In genomic region chr6:54593766-54594468, GRCm38 (mm10) we compare ENCODE assay signal across 8 mouse cellular contexts. TPM values are rescaled to one million over a fixed set of nuclear protein-coding genes. Genes with fewer than 3 reads are reported as not detected.
DNase-seq lines count a peak whose midpoint lies in the region; ATAC-seq and TF ChIP-seq lines count a peak whose summit lies in the region.

No protein-coding gene starts in this region.

- TF ChIP-seq CTCF in layer of hippocampus, adult 2 months (conservative IDR thresholded peaks at IDR 0.05), result no peak
- TF ChIP-seq CTCF in kidney, postnatal 0 days (IDR thresholded peaks at IDR 0.05; ENCODE audit: low read depth), result no peak

- DNase-seq in layer of hippocampus, adult 2 months (ENCODE audit: low spot score in 2 of 2), result no peak
- no peak for DNase-seq in layer of hippocampus, adult 18-20 months (ENCODE audit: low spot score in 2 of 2)
- DNase-seq in forebrain, embryonic 11.5 days (ENCODE audit: low spot score), result no peak
- no peak for DNase-seq in kidney, postnatal 0 days (ENCODE audit: low spot score)
- DNase-seq in gastrocnemius, adult 18-20 months (ENCODE audit: low spot score), result no peak
- DNase-seq in adrenal gland, postnatal 10 days, result no peak
- DNase-seq in thymus, postnatal 0 days (ENCODE audit: low spot score), result no peak

- H3K27me3 ChIP-seq in forebrain, embryonic 11.5 days (ENCODE audit: control insufficient read depth, insufficient read depth, low read length), result no peaks in the 10 kb centered on the region
- no peaks in the 10 kb centered on the region for H3K27me3 ChIP-seq in kidney, postnatal 0 days (ENCODE audit: insufficient read depth, low read length)
- no peaks in the 10 kb centered on the region for H3K27me3 ChIP-seq in neural tube, embryonic 12.5 days (replicated peaks)

- H3K4me1 ChIP-seq in forebrain, embryonic 11.5 days (replicated peaks; ENCODE audit: control insufficient read depth, insufficient read depth, low read length), result peaks cover 7% of the 10 kb centered on the region; the same call in 1 of the 2 replicates
- H3K4me1 ChIP-seq in kidney, postnatal 0 days (replicated peaks; ENCODE audit: insufficient read depth, low read length), result peaks cover 23% of the 10 kb centered on the region; the same call in 1 of the 2 replicates
- H3K4me1 ChIP-seq in neural tube, embryonic 12.5 days, result peaks cover 20% of the 10 kb centered on the region

- peak overlapping the region; percentile 87 for H3K27ac ChIP-seq in layer of hippocampus, adult 2 months
- H3K27ac ChIP-seq in forebrain, embryonic 11.5 days (ENCODE audit: low read depth, low read length), result no peak overlapping the region
- peak overlapping the region; percentile 85 for H3K27ac ChIP-seq in kidney, postnatal 0 days
- no peak overlapping the region for H3K27ac ChIP-seq in neural tube, embryonic 12.5 days

- no peak for ATAC-seq in forebrain, embryonic 11.5 days (replicated peaks; ENCODE audit: low FRiP score)
- ATAC-seq in kidney, postnatal 0 days (replicated peaks; ENCODE audit: low FRiP score, low read depth), result no peak
- no peak for ATAC-seq in neural tube, embryonic 12.5 days (ENCODE audit: low FRiP score, low read depth)

- peak overlapping the region; percentile 70 for H3K4me3 ChIP-seq in layer of hippocampus, adult 2 months
- peak overlapping the region; percentile 52 for H3K4me3 ChIP-seq in forebrain, embryonic 11.5 days (ENCODE audit: low read depth, low read length)
- peak overlapping the region; percentile 57; the same call in 1 of the 2 replicates for H3K4me3 ChIP-seq in kidney, postnatal 0 days (replicated peaks; ENCODE audit: low read depth, low read length)
- no peak overlapping the region for H3K4me3 ChIP-seq in neural tube, embryonic 12.5 days

- 57% methylated on average over 8 of the region's 8 CpGs for WGBS in forebrain, embryonic 11.5 days
- WGBS in kidney, postnatal 0 days, result 38% methylated on average over 8 of the region's 8 CpGs
- WGBS in neural tube, embryonic 12.5 days, result 60% methylated on average over 8 of the region's 8 CpGs

- H3K4me2 ChIP-seq in forebrain, embryonic 11.5 days (ENCODE audit: low read depth, low read length, severe bottlenecking), result peak overlapping the region; percentile 75
- H3K4me2 ChIP-seq in kidney, postnatal 0 days (ENCODE audit: low read length), result peak overlapping the region; percentile 94
- H3K4me2 ChIP-seq in neural tube, embryonic 12.5 days (replicated peaks), result peak overlapping the region; percentile 79

- H3K9me3 ChIP-seq in forebrain, embryonic 11.5 days (ENCODE audit: control insufficient read depth, low read length), result no peaks in the 10 kb centered on the region
- H3K9me3 ChIP-seq in kidney, postnatal 0 days (replicated peaks; ENCODE audit: low read length), result no peaks in the 10 kb centered on the region
- H3K9me3 ChIP-seq in neural tube, embryonic 12.5 days, result no peaks in the 10 kb centered on the region

- no peak overlapping the region; the same call in 1 of the 2 replicates for H3K9ac ChIP-seq in forebrain, embryonic 11.5 days (ENCODE audit: low read length)
- no peak overlapping the region for H3K9ac ChIP-seq in kidney, postnatal 0 days (ENCODE audit: low read depth, low read length)
- no peak overlapping the region for H3K9ac ChIP-seq in neural tube, embryonic 12.5 days

- H3K36me3 ChIP-seq in forebrain, embryonic 11.5 days (ENCODE audit: control insufficient read depth, insufficient read depth, low read length), result no peaks in the 10 kb centered on the region
- no peaks in the 10 kb centered on the region for H3K36me3 ChIP-seq in kidney, postnatal 0 days (ENCODE audit: insufficient read depth, low read length)
- H3K36me3 ChIP-seq in neural tube, embryonic 12.5 days, result no peaks in the 10 kb centered on the region

RNA-seq across cellular contexts. Expression of gene Plekha8, which starts 1.0 kb away (rescaled TPM):
- 10 to 100 TPM; 10.8 to 13.4 TPM for total RNA-seq in layer of hippocampus, adult 2 months (2021)
- 10 to 100 TPM; 12.3 to 13.7 TPM for total RNA-seq in layer of hippocampus, adult 18-20 months (2021)
- polyA plus RNA-seq in forebrain, embryonic 11.5 days (2014; fragmentation: Nextera tagmentation; extraction: Ambion mirVana), result 25.8 and 25.9 TPM in 2 replicates
- 9.5 and 9.8 TPM in 2 replicates for polyA plus RNA-seq in kidney, postnatal 0 days (2015; fragmentation: Nextera tagmentation; extraction: Ambion mirVana)
- 13.2 and 15.0 TPM in 2 replicates for polyA plus RNA-seq in neural tube, embryonic 12.5 days (2016; fragmentation: Nextera tagmentation; extraction: Ambion mirVana)
- 1 to 10 TPM; 3.2 to 3.3 TPM for total RNA-seq in gastrocnemius, adult 18-20 months (2021)
- total RNA-seq in adrenal gland, postnatal 10 days (2021), result 10 to 100 TPM; 15.8 to 17.6 TPM
- polyA plus RNA-seq in thymus, postnatal 0 days (2015; fragmentation: Nextera tagmentation; extraction: Ambion mirVana), result 1.7 TPM in 2 replicates

RNA-seq across cellular contexts. Expression of gene Fkbp14, which starts 3.2 kb away (rescaled TPM):
- total RNA-seq in layer of hippocampus, adult 2 months (2021), result 10 to 100 TPM; 13.1 to 14.6 TPM
- 10 to 100 TPM; 13.9 to 14.2 TPM for total RNA-seq in layer of hippocampus, adult 18-20 months (2021)
- 15.4 and 18.8 TPM in 2 replicates for polyA plus RNA-seq in forebrain, embryonic 11.5 days (2014; fragmentation: Nextera tagmentation; extraction: Ambion mirVana)
- 19.8 and 20.8 TPM in 2 replicates for polyA plus RNA-seq in kidney, postnatal 0 days (2015; fragmentation: Nextera tagmentation; extraction: Ambion mirVana)
- polyA plus RNA-seq in neural tube, embryonic 12.5 days (2016; fragmentation: Nextera tagmentation; extraction: Ambion mirVana), result 19.6 and 20.0 TPM in 2 replicates
- total RNA-seq in gastrocnemius, adult 18-20 months (2021), result 1 to 10 TPM; 5.1 to 5.5 TPM
- 10 to 100 TPM; 19.8 to 20.7 TPM for total RNA-seq in adrenal gland, postnatal 10 days (2021)
- 2.7 and 3.7 TPM in 2 replicates for polyA plus RNA-seq in thymus, postnatal 0 days (2015; fragmentation: Nextera tagmentation; extraction: Ambion mirVana)

RNA-seq across cellular contexts. Expression of gene Scrn1, which starts 27.6 kb away (rescaled TPM):
- total RNA-seq in layer of hippocampus, adult 2 months (2021), result 10 to 100 TPM; 98.2 to 98.3 TPM
- total RNA-seq in layer of hippocampus, adult 18-20 months (2021), result 10 to 100 TPM; 98.5 to 99.8 TPM
- polyA plus RNA-seq in forebrain, embryonic 11.5 days (2014; fragmentation: Nextera tagmentation; extraction: Ambion mirVana), result 102 and 123 TPM in 2 replicates
- 7.0 and 8.2 TPM in 2 replicates for polyA plus RNA-seq in kidney, postnatal 0 days (2015; fragmentation: Nextera tagmentation; extraction: Ambion mirVana)
- 88.2 and 88.7 TPM in 2 replicates for polyA plus RNA-seq in neural tube, embryonic 12.5 days (2016; fragmentation: Nextera tagmentation; extraction: Ambion mirVana)
- total RNA-seq in gastrocnemius, adult 18-20 months (2021), result 1 to 10 TPM; 1.8 TPM
- 10 to 100 TPM; 18.1 to 27.5 TPM for total RNA-seq in adrenal gland, postnatal 10 days (2021)
- 0.94 and 0.98 TPM in 2 replicates for polyA plus RNA-seq in thymus, postnatal 0 days (2015; fragmentation: Nextera tagmentation; extraction: Ambion mirVana)

Comparison
In these comparisons a context has a peak if more than half of its experiments do, and no peak if none do; other contexts are left out.
1. H3K27ac ChIP-seq: peak in layer of hippocampus, adult 2 months (single experiment) and kidney, postnatal 0 days (single experiment); none in forebrain, embryonic 11.5 days (single experiment) and neural tube, embryonic 12.5 days (single experiment).
2. RNA of gene Scrn1, which starts 27.6 kb away (total RNA-seq): 98.5 to 99.8 TPM in layer of hippocampus, adult 18-20 months, 98.2 to 98.3 TPM in layer of hippocampus, adult 2 months and 18.1 to 27.5 TPM in adrenal gland, postnatal 10 days; 1.8 TPM in gastrocnemius, adult 18-20 months; every median in the first group is over 4 times any median in the second.
3. Peak in every context shown above with its lines, with median percentiles within 50 percentile points of each other: H3K4me2 ChIP-seq.